Mouse (Mus musculus): ENCODE data around the gene Il21r. TPM values are rescaled to one million over a fixed set of nuclear protein-coding genes. Genes with fewer than 3 reads are reported as not detected.

Gene Il21r
- polyA plus RNA-seq, 1 experiment from 2014 or later: 0.57 TPM

DNA sequence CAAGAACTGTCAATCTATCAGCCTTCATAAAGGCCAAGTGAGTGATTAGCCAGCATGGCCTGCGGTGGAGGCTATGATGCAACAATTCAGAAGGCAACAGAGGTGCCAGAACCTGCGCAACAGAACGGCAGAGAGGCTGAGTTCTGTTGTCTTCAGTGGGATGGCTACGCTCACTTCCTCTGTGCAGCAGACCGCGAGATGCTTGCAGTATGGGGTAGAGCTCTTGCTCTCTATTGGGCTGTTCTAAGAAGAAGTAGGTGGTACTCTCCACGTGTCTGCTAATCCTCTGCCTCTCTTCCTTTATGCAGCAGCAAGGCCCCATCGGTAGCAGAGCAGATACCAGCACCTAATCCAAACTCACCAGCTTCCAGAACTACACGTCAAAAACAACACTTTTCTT is 76.7 kb downstream of the Il21r start:
- peaks cover 87% of the 10 kb centered on the region for H3K36me3 ChIP-seq
- H3K27ac ChIP-seq: no peak overlapping the region
- 84% methylated on average over 9 of the region's 9 CpGs for WGBS
- no peaks in the 10 kb centered on the region for H3K27me3 ChIP-seq
- no peaks in the 10 kb centered on the region for H3K9me3 ChIP-seq (replicated peaks)
- H3K4me2 ChIP-seq (replicated peaks): no peak overlapping the region
- no peak overlapping the region for H3K4me3 ChIP-seq
- H3K9ac ChIP-seq: no peak overlapping the region
- no peaks in the 10 kb centered on the region for H3K4me1 ChIP-seq
- ATAC-seq (ENCODE audit: low FRiP score): no peak

Other genes starting within 250 kb of the Il21r start
- 9.3 and 10.7 TPM in 2 replicates for gene Kdm8, start 158.8 kb upstream of the Il21r start, polyA plus RNA-seq (2016; fragmentation: Nextera tagmentation; extraction: Ambion mirVana)
- gene Nsmce1, start 111.8 kb upstream of the Il21r start, polyA plus RNA-seq (2016; fragmentation: Nextera tagmentation; extraction: Ambion mirVana): 93.6 and 107 TPM in 2 replicates
- gene Il4ra, start 51.3 kb upstream of the Il21r start, polyA plus RNA-seq (2016; fragmentation: Nextera tagmentation; extraction: Ambion mirVana): 5.4 and 7.3 TPM in 2 replicates
- 51.0 and 52.0 TPM in 2 replicates for gene Gtf3c1, start 104.4 kb downstream of the Il21r start, polyA plus RNA-seq (2016; fragmentation: Nextera tagmentation; extraction: Ambion mirVana)
- gene D430042O09Rik, start 104.5 kb downstream of the Il21r start, polyA plus RNA-seq (2016; fragmentation: Nextera tagmentation; extraction: Ambion mirVana): 11.3 and 15.0 TPM in 2 replicates